Comparison of ENCODE assay signal across 16 mouse cellular contexts in genomic region chr12:9894521-9894920, GRCm38 (mm10).
"Had no signal": no experiment of that assay in that cellular context is flagged by ENCODE, and none has a peak within 500 bp of the region (broad histone marks: within the 10 kb centered on the region; RNA-seq: fewer than 3 reads in every experiment).

No protein-coding gene starts in this region.

- H3K27ac ChIP-seq: neural tube, embryonic 13.5 days; neural tube, embryonic 15.5 days; stomach, embryonic 15.5 days; stomach, postnatal 0 days had no signal

- H3K4me3 ChIP-seq: neural tube, embryonic 13.5 days; neural tube, embryonic 15.5 days; stomach, embryonic 15.5 days had no signal

- DNase-seq: retina, postnatal 1 day; right cerebral cortex, adult 18-20 months; right cerebral cortex, postnatal 14 days; right cerebral cortex, postnatal 25 days; right cerebral cortex, postnatal 4 days; spleen, adult 18-20 months; thymus, adult 18-20 months; thymus, adult 2 months; thymus, postnatal 14 days; thymus, postnatal 25 days; thymus, postnatal 36 days; thymus, postnatal 4 days had no signal
